Mouse (Mus musculus) ES-Bruce4 (cell line): ENCODE measurements around the gene Neurl1b.

Experiments used
- CTCF ChIP-seq: IDR thresholded peaks from one replicate; pipeline ENCODE4 v1.8.1; 2011; ENCODE audit warnings: low read depth, low read length
- POLR2A ChIP-seq: IDR thresholded peaks from one replicate; pipeline ENCODE4 v1.8.1; 2011; ENCODE audit warnings: low read length; ENCODE audit not compliant: insufficient read depth

DNA sequence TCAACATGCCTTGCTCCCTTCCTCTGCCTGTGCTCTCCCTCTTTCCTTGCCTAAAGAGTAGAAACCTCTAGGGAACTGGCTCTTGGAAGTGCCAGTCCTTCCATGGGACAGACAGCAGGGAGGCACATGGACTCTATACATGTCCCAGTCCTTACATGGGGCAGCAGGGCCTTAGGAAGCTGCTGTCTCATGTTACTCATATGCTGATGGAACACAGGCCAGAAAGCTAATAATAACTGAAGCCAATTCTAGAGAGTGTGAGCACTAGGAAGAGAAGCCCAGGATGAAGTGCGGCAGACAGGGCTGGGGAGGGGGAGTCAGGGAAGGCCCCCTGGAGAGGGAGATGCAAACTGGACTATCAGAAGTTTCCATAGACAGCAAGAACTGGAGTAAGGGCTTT lies 38.2 kb upstream of the Neurl1b start:
- TF ChIP-seq CTCF, result no peak
- no peak for TF ChIP-seq POLR2A
